Mouse (Mus musculus) kidney, adult 10 weeks (tissue): Measurements from ENCODE around the gene Grhl1. TPM values are rescaled to one million over a fixed set of nuclear protein-coding genes. Genes with fewer than 3 reads are reported as not detected.

Experiments
- polyA plus RNA-seq: library from polyadenylated mRNA; stranded (reverse); fragments of 350-450 nt; fragmentation: Illumina TruSeq; extraction: RNeasy Lipid Tissue Mini Kit (QIAGEN cat#74804); gene quantifications from one replicate; pipeline ENCODE4 v1.2.3, GENCODE M21; 2014; ENCODE audit warnings: low read depth, low replicate concordance

Grhl1 gene
- 1.3 TPM for polyA plus RNA-seq

GRCm38 (mm10) chr12:24571523-24572392, at the start of gene Grhl1:
Gene Grhl1 (plus strand): TSS chr12:24572283.

GRCm38 (mm10) chr12:24651063-24651557, 79.0 kb downstream of the Grhl1 start, which contains the start of gene Klf11:
Gene Klf11 (plus strand): TSS chr12:24651274.

Other genes with a start within 250 kb of the Grhl1 start
- 20.6 TPM for gene Taf1b, start 73.9 kb upstream of the Grhl1 start, polyA plus RNA-seq
- 10.5 TPM for gene Klf11, start 79.0 kb downstream of the Grhl1 start, polyA plus RNA-seq
- 13.3 TPM for gene Cys1, start 109.5 kb downstream of the Grhl1 start, polyA plus RNA-seq
- 8.0 TPM for gene Rrm2, start 136.0 kb downstream of the Grhl1 start, polyA plus RNA-seq